24 mouse cellular contexts compared by ENCODE assay signal in the genomic region with DNA sequence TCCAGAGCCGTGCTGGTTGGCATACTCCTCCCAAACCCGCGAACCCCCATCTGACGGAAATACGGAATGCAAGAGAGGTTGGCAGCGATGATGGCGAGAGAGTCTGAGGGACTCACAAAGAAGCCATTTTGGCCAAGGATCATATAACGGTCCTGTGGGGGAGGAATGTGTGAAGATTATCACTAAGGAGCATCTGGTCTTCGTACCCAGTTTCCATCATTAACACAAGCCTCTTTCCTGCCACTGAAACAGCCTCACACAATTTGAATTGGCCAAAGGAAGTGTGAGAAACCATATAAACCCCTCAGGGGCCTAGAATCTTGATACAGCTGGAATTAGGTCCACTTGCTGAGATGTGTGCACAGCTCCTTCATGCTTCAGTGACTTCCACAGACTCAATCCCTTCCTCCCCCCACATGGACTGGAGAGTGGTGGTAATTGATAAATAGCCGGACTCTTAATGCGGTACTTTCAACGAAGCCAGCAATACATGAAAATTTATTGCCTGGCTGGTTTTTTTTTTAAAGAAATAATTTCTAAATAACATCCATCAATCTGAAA. TPM values are rescaled to one million over a fixed set of nuclear protein-coding genes. Genes with fewer than 3 reads are reported as not detected.
DNase-seq lines count a peak whose midpoint lies in the region; ATAC-seq and TF ChIP-seq lines count a peak whose summit lies in the region.
"Had no signal": no experiment of that assay in that cellular context is flagged by ENCODE, and none has a peak within 500 bp of the region (broad histone marks: within the 10 kb centered on the region; RNA-seq: fewer than 3 reads in every experiment).

No protein-coding gene starts in this region.

- no peak for TF ChIP-seq POLR2A in heart, adult 2 months (IDR thresholded peaks at IDR 0.05; ENCODE audit: insufficient read depth, low read depth, low read length)
- TF ChIP-seq POLR2A in thymus, adult 2 months (IDR thresholded peaks at IDR 0.05; ENCODE audit: control insufficient read depth, extremely low read depth, insufficient read depth, low read length, poor library complexity) = no peak

- no peaks in the 10 kb centered on the region for H3K9me3 ChIP-seq in lung, embryonic 14.5 days (ENCODE audit: low read depth, low read length)
- H3K9me3 ChIP-seq: embryonic facial prominence, embryonic 13.5 days; hindbrain, embryonic 15.5 days; limb, embryonic 10.5 days; megakaryocyte, embryonic 14.5 days had no signal

- no peak for ATAC-seq in lung, embryonic 14.5 days (ENCODE audit: insufficient read depth)
- ATAC-seq: intestine, postnatal 0 days; liver, postnatal 0 days; Patski had no signal

- peak; percentile 21 to 28 for DNase-seq in cerebellum, postnatal 10 days
- no peak for DNase-seq in cerebellum, adult 18-20 months
- peak; percentile 86 for DNase-seq in heart, adult 11 months
- no peak for DNase-seq in heart, adult 2 months
- DNase-seq in lung, embryonic 14.5 days = peak; percentile 15
- DNase-seq in lung, postnatal 36 days = no peak
- DNase-seq in forelimb bud, embryonic 11.5 days (ENCODE audit: low read depth, low spot score) = peak; percentile 35
- DNase-seq in thymus, adult 2 months = no peak
- DNase-seq: adrenal gland, adult 8-10 months; cerebellum, postnatal 36 days; heart, postnatal 10 days; kidney, postnatal 25 days; liver, postnatal 0 days; lung, postnatal 14 days; right cerebral cortex, postnatal 25 days had no signal

- no peaks in the 10 kb centered on the region for H3K27me3 ChIP-seq in heart, adult 2 months (ENCODE audit: control insufficient read depth, insufficient read depth, low read length)
- H3K27me3 ChIP-seq in lung, embryonic 14.5 days (ENCODE audit: insufficient read depth, low read length) = no peaks in the 10 kb centered on the region
- H3K27me3 ChIP-seq in thymus, adult 2 months (ENCODE audit: control insufficient read depth, insufficient read depth, low read length) = no peaks in the 10 kb centered on the region
- H3K27me3 ChIP-seq: megakaryocyte, embryonic 14.5 days; Patski had no signal

- 73% methylated on average over 12 of the region's 12 CpGs for WGBS in heart, adult 2 months
- WGBS in lung, embryonic 14.5 days = 64% methylated on average over 12 of the region's 12 CpGs
- WGBS in thymus, adult 2 months = 85% methylated on average over 12 of the region's 12 CpGs

- H3K27ac ChIP-seq in heart, adult 2 months = no peak overlapping the region
- no peak overlapping the region for H3K27ac ChIP-seq in lung, embryonic 14.5 days (ENCODE audit: low read depth)
- H3K27ac ChIP-seq in thymus, adult 2 months (ENCODE audit: control insufficient read depth, insufficient read depth, low read length) = no peak overlapping the region
- H3K27ac ChIP-seq: embryonic facial prominence, embryonic 13.5 days; hindbrain, embryonic 15.5 days; limb, embryonic 10.5 days; neural tube, embryonic 13.5 days had no signal

- H3K4me3 ChIP-seq in heart, adult 2 months = no peak overlapping the region
- H3K4me3 ChIP-seq in lung, embryonic 14.5 days (ENCODE audit: low read depth, low read length) = no peak overlapping the region
- H3K4me3 ChIP-seq in thymus, adult 2 months (ENCODE audit: control insufficient read depth, insufficient read depth, low read length) = no peak overlapping the region
- H3K4me3 ChIP-seq: embryonic facial prominence, embryonic 13.5 days; hindbrain, embryonic 15.5 days; limb, embryonic 10.5 days; megakaryocyte, embryonic 14.5 days; neural tube, embryonic 13.5 days had no signal

- H3K79me2 ChIP-seq in heart, adult 2 months (replicated peaks; ENCODE audit: control insufficient read depth, insufficient read depth, low read length) = 0 out of 2 replicates have a peak, but pooled peaks cover 1% of the 10 kb centered on the region

- no peaks in the 10 kb centered on the region for H3K36me3 ChIP-seq in heart, adult 2 months (ENCODE audit: control insufficient read depth, insufficient read depth, low read length)
- H3K36me3 ChIP-seq in lung, embryonic 14.5 days (ENCODE audit: insufficient read depth) = no peaks in the 10 kb centered on the region; the same call in 1 of the 2 replicates
- no peaks in the 10 kb centered on the region for H3K36me3 ChIP-seq in thymus, adult 2 months (ENCODE audit: control insufficient read depth, insufficient read depth, low read length)
- H3K36me3 ChIP-seq: hindbrain, embryonic 15.5 days; limb, embryonic 10.5 days; neural tube, embryonic 13.5 days had no signal

- TF ChIP-seq EP300 in heart, adult 2 months (IDR thresholded peaks at IDR 0.05; ENCODE audit: insufficient read depth, low read depth, low read length) = no peak

- H3K9ac ChIP-seq in heart, adult 2 months (ENCODE audit: low read depth, low read length) = no peak overlapping the region
- H3K9ac ChIP-seq in lung, embryonic 14.5 days = no peak overlapping the region
- H3K9ac ChIP-seq: embryonic facial prominence, embryonic 13.5 days; hindbrain, embryonic 15.5 days; liver, postnatal 0 days; neural tube, embryonic 13.5 days had no signal

- TF ChIP-seq CTCF in heart, adult 2 months (IDR thresholded peaks at IDR 0.05) = no peak
- TF ChIP-seq CTCF in lung, embryonic 14.5 days (IDR thresholded peaks at IDR 0.05; ENCODE audit: low read depth) = no peak
- TF ChIP-seq CTCF in thymus, adult 2 months (IDR thresholded peaks at IDR 0.05; ENCODE audit: borderline replicate concordance, control insufficient read depth, extremely low read depth, insufficient read depth, low read length, poor library complexity) = no peak

- intact Hi-C loops in heart, adult 2 months (cut with DNase I) = no loop called here

- no peak overlapping the region for H3K4me2 ChIP-seq in lung, embryonic 14.5 days
- H3K4me2 ChIP-seq: embryonic facial prominence, embryonic 13.5 days; heart, embryonic 11.5 days; hindbrain, embryonic 15.5 days; neural tube, embryonic 13.5 days had no signal

- no peaks in the 10 kb centered on the region for H3K4me1 ChIP-seq in heart, adult 2 months (ENCODE audit: control insufficient read depth, insufficient read depth, low read length)
- peaks cover 5% of the 10 kb centered on the region; the same call in 1 of the 2 replicates for H3K4me1 ChIP-seq in lung, embryonic 14.5 days (ENCODE audit: insufficient read depth)
- H3K4me1 ChIP-seq in thymus, adult 2 months (replicated peaks; ENCODE audit: control insufficient read depth, insufficient read depth, low read length) = no peaks in the 10 kb centered on the region
- H3K4me1 ChIP-seq: megakaryocyte, embryonic 14.5 days had no signal

RNA-seq across cellular contexts. Expression of a gene that starts 45.9 kb away (rescaled TPM):
- total RNA-seq in heart, adult 2 months (2021) = 100 to 1,000 TPM in 1 of 2 experiments, 10 to 100 TPM in 1; 93.8 to 103 TPM
- 48.6 and 95.9 TPM in 2 replicates for polyA plus RNA-seq in heart, adult 2 months (2012; rRNA removed)
- 2.7 and 2.9 TPM in 2 replicates for polyA plus RNA-seq in lung, embryonic 14.5 days (2014; fragmentation: Nextera tagmentation; extraction: Ambion mirVana)
- polyA plus RNA-seq in thymus, adult 2 months (2012; rRNA removed) = 4.4 and 7.2 TPM in 2 replicates
- total RNA-seq: monocyte, adult 5-6 weeks had no signal

RNA-seq across cellular contexts. Expression of a gene that starts 59.7 kb away (rescaled TPM):
- 100 to 1,000 TPM; 930 to 977 TPM for total RNA-seq in heart, adult 2 months (2021)
- polyA plus RNA-seq in heart, adult 2 months (2012; rRNA removed) = 215 and 395 TPM in 2 replicates
- polyA plus RNA-seq in lung, embryonic 14.5 days (2014; fragmentation: Nextera tagmentation; extraction: Ambion mirVana) = 235 and 240 TPM in 2 replicates
- 8.1 and 12.9 TPM in 2 replicates for polyA plus RNA-seq in thymus, adult 2 months (2012; rRNA removed)

Comparison
In these comparisons a context has a peak if more than half of its experiments do, and no peak if none do; other contexts are left out.
1. DNase-seq: peak in cerebellum, postnatal 10 days (2 of 2), heart, adult 11 months (single experiment), lung, embryonic 14.5 days (single experiment) and forelimb bud, embryonic 11.5 days (single experiment); none in cerebellum, adult 18-20 months (0 of 2), heart, adult 2 months (0 of 2), lung, postnatal 36 days (single experiment) and thymus, adult 2 months (single experiment).
2. RNA of a gene that starts 59.7 kb away (polyA plus RNA-seq): 235 to 240 TPM in lung, embryonic 14.5 days and 215 to 395 TPM in heart, adult 2 months; 8.1 to 12.9 TPM in thymus, adult 2 months; every median in the first group is over 10 times any median in the second.